ENCODE assay signal across 8 mouse cellular contexts in the genomic region with DNA sequence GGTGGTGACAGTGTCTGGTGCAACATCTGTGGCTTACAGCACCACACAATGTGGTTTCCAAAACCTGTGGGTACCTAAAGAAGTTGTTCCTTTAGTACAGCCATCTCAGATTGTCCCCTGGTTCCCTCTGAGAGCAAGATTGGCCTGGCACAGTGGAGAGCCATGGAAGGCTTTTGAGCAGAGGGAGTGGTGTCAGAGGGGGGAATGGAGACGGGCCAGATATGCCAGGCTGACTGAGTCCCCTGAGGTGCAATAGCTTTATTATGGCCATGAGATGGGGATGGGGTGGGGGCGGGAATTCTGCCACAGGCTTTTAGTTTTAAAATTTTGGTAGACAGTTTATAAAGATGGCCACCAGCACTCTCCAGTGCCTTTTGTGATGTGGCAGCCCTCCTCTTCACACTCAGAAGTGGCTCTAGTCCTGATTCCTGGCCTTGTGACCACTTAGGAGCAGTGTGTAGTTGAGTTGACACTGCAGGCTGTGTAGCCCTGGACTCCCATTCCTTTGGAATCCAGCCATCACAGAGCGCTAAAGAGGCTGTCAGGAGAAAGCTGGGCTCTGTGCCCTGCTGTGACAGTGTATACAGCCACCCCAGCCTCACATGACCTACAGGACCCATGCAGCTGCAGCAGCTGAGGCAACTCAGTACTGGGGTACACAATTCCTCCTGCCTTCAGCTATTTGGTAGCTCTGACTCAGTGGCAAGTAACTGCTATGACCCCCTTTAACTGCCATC. TPM values are rescaled to one million over a fixed set of nuclear protein-coding genes. Genes with fewer than 3 reads are reported as not detected.
DNase-seq lines count a peak whose midpoint lies in the region; TF ChIP-seq lines count a peak whose summit lies in the region.
"Had no signal": no experiment of that assay in that cellular context is flagged by ENCODE, and none has a peak within 500 bp of the region (broad histone marks: within the 10 kb centered on the region; RNA-seq: fewer than 3 reads in every experiment).

No protein-coding gene starts in this region.

- intact Hi-C loops in left cerebral cortex, adult 2 months (cut with DNase I) = no loop called here
- intact Hi-C loops in heart, postnatal 25 days (cut with DNase I) = no loop called here

- H3K4me3 ChIP-seq in left cerebral cortex, adult 2 months = no peak overlapping the region
- H3K4me3 ChIP-seq: neural tube, embryonic 12.5 days had no signal

- no peak overlapping the region; the same call in 1 of the 2 replicates for H3K27ac ChIP-seq in left cerebral cortex, adult 2 months
- H3K27ac ChIP-seq: neural tube, embryonic 12.5 days had no signal

- DNase-seq in left cerebral cortex, adult 11 months (ENCODE audit: low spot score) = peak; percentile 57
- no peak for DNase-seq in left cerebral cortex, adult 2 months (ENCODE audit: extremely low spot score in 1 of 2, low spot score in 2 of 2)
- DNase-seq in gastrocnemius, postnatal 10 days = peak; percentile 41
- peak; percentile 31 for DNase-seq in heart, postnatal 25 days (ENCODE audit: low spot score)
- peak; percentile 67 for DNase-seq in lung, postnatal 14 days
- no peak for DNase-seq in thymus, postnatal 0 days (ENCODE audit: low spot score)
- no peak for DNase-seq in urinary bladder, postnatal 4 days (ENCODE audit: low spot score in 2 of 2)

- no peak for TF ChIP-seq CTCF in left cerebral cortex, adult 2 months (IDR thresholded peaks at IDR 0.05)

RNA-seq across cellular contexts. Expression of gene Mogat2, which starts 20.9 kb away (rescaled TPM):
- total RNA-seq in left cerebral cortex, adult 2 months (2021) = not detected
- total RNA-seq in gastrocnemius, postnatal 10 days (2021) = under 1 TPM in 1 of 2 experiments, not detected in 1; 0.41 TPM
- not detected for total RNA-seq in heart, postnatal 25 days (2021)
- polyA plus RNA-seq in thymus, postnatal 0 days (2015; fragmentation: Nextera tagmentation; extraction: Ambion mirVana) = 0.25 and 0.51 TPM in 2 replicates

RNA-seq across cellular contexts. Expression of gene Dgat2, which starts 35.0 kb away (rescaled TPM):
- total RNA-seq in left cerebral cortex, adult 2 months (2021) = 10 to 100 TPM; 55.7 to 57.8 TPM
- total RNA-seq in gastrocnemius, postnatal 10 days (2021) = 10 to 100 TPM; 11.4 to 15.6 TPM
- 100 to 1,000 TPM; 272 to 339 TPM for total RNA-seq in heart, postnatal 25 days (2021)
- 6.6 and 7.2 TPM in 2 replicates for polyA plus RNA-seq in thymus, postnatal 0 days (2015; fragmentation: Nextera tagmentation; extraction: Ambion mirVana)

RNA-seq across cellular contexts. Expression of gene Map6, which starts 49.7 kb away (rescaled TPM):
- total RNA-seq in left cerebral cortex, adult 2 months (2021) = 100 to 1,000 TPM; 138 to 141 TPM
- total RNA-seq in gastrocnemius, postnatal 10 days (2021) = 1 to 10 TPM; 5.6 to 7.0 TPM
- 1 to 10 TPM; 3.0 to 4.4 TPM for total RNA-seq in heart, postnatal 25 days (2021)
- 0.35 and 0.84 TPM in 2 replicates for polyA plus RNA-seq in thymus, postnatal 0 days (2015; fragmentation: Nextera tagmentation; extraction: Ambion mirVana)

Comparison
In these comparisons a context has a peak if more than half of its experiments do, and no peak if none do; other contexts are left out.
1. DNase-seq: peak in left cerebral cortex, adult 11 months (single experiment), gastrocnemius, postnatal 10 days (single experiment), heart, postnatal 25 days (single experiment) and lung, postnatal 14 days (single experiment); none in left cerebral cortex, adult 2 months (0 of 2), thymus, postnatal 0 days (single experiment) and urinary bladder, postnatal 4 days (0 of 2).
2. RNA of gene Dgat2, which starts 35.0 kb away (total RNA-seq): 272 to 339 TPM in heart, postnatal 25 days; 55.7 to 57.8 TPM in left cerebral cortex, adult 2 months and 11.4 to 15.6 TPM in gastrocnemius, postnatal 10 days; every median in the first group is over 4 times any median in the second.
3. RNA of gene Map6, which starts 49.7 kb away (total RNA-seq): 138 to 141 TPM in left cerebral cortex, adult 2 months; 5.6 to 7.0 TPM in gastrocnemius, postnatal 10 days and 3.0 to 4.4 TPM in heart, postnatal 25 days; every median in the first group is over 10 times any median in the second.